Mouse (Mus musculus) thymus, adult 2 months (tissue): ENCODE data around the gene Tenm2. TPM values are rescaled to one million over a fixed set of nuclear protein-coding genes. Genes with fewer than 3 reads are reported as not detected.

Experiments
- DNase-seq: peaks from one replicate; pipeline ENCODE4 v3.0.0; 2021
- H3K27ac ChIP-seq: fragments of 200-500 bp; 2 replicates; pipeline ENCODE4 v1.5.1; 2012; ENCODE audit warnings: low read length, control low read depth; ENCODE audit not compliant: control insufficient read depth, insufficient read depth
- H3K27me3 ChIP-seq: fragments of 200-500 bp; 2 replicates; pipeline ENCODE4 v1.6.1; 2012; ENCODE audit warnings: mild to moderate bottlenecking, low read length, moderate library complexity, mixed read lengths; ENCODE audit not compliant: control insufficient read depth, insufficient read depth
- H3K36me3 ChIP-seq: fragments of 200-500 bp; 2 replicates; pipeline ENCODE4 v1.6.1; 2012; ENCODE audit warnings: mild to moderate bottlenecking, low read length, moderate library complexity; ENCODE audit not compliant: control insufficient read depth, insufficient read depth
- H3K4me1 ChIP-seq: fragments of 200-500 bp; replicated peaks from 2 replicates; pipeline ENCODE4 v1.6.1; 2012; ENCODE audit warnings: low read length; ENCODE audit not compliant: control insufficient read depth, insufficient read depth
- H3K4me3 ChIP-seq: fragments of 200-500 bp; 2 replicates; pipeline ENCODE4 v1.5.1; 2012; ENCODE audit warnings: mild to moderate bottlenecking, low read length, control low read depth, moderate library complexity; ENCODE audit not compliant: control insufficient read depth, insufficient read depth
- CTCF ChIP-seq: fragments of 200-500 bp; IDR thresholded peaks from 2 replicates; pipeline ENCODE4 v1.5.1; 2012; ENCODE audit warnings: mild to moderate bottlenecking, control low read depth, low read length, moderate library complexity, borderline replicate concordance; ENCODE audit not compliant: control insufficient read depth, poor library complexity, insufficient read depth; ENCODE audit errors: extremely low read depth
- POLR2A ChIP-seq: fragments of 200-500 bp; IDR thresholded peaks from 2 replicates; pipeline ENCODE4 v1.6.1; 2012; ENCODE audit warnings: mild to moderate bottlenecking, low read length, control low read depth, moderate library complexity; ENCODE audit not compliant: control insufficient read depth, poor library complexity, insufficient read depth; ENCODE audit errors: extremely low read depth
- WGBS: fragments of 180-500 bp; shearing (Covaris S2); methylation state at CpG from one replicate; pipeline ENCODE4 v1.1.7; 2018; 5-methylcytosine and 5-hydroxymethylcytosine counted together
- polyA plus RNA-seq: library from polyadenylated mRNA; depleted of rRNA; stranded (reverse); fragments of >200 nt; gene quantifications from 2 replicates; pipeline ENCODE4 v1.2.3, GENCODE M21; 2012

Tenm2 gene
- polyA plus RNA-seq, 1 experiment = 0.70 TPM

- TF ChIP-seq CTCF (no peak), POLR2A (no peak)
- Histone ChIP-seq H3K36me3 (no peaks in the 10 kb centered on the region), H3K27me3 (no peaks in the 10 kb centered on the region), H3K4me1 (no peaks in the 10 kb centered on the region), H3K4me3 (no peak overlapping the region), H3K27ac (no peak overlapping the region)
- 90% methylated on average over 6 of the region's 6 CpGs for WGBS
- no peak for DNase-seq
Measured at GRCm38 (mm10) chr11:36613807-36614206, 622.0 kb downstream of the Tenm2 start.

DNA sequence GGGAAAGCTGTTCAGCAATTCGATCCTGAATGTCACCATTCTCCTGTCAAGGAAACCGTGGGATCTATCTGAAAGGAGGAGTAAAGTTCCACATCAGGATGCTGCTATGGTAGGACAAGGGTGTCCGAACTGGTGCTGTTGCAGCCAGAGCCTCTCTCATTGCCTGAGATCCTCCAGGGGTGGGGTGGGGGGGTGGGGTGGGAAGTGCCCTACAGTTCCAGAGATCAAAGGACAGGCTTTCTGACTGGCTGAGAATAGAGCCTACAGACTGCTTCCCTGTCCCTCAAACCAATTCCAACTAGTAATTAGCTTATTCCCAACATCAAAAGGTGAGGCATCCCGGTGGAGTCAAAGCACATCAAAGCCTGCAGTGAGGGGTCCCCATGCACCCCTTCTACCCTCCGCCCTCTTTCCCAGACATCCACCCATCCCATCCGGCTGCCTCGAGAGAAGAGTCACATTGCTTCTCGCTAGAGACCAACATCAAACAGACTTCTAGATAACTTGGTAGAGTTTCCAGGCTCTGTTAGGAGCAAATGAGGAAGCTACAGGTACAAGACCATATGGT, 630.9 kb downstream of the Tenm2 start:
- H3K4me1 ChIP-seq = no peaks in the 10 kb centered on the region
- no peak overlapping the region for H3K27ac ChIP-seq
- no peak for TF ChIP-seq POLR2A
- TF ChIP-seq CTCF = no peak
- 33% methylated on average over 8 of the region's 8 CpGs for WGBS
- no peak for DNase-seq
- no peaks in the 10 kb centered on the region for H3K27me3 ChIP-seq
- H3K4me3 ChIP-seq = no peak overlapping the region
- H3K36me3 ChIP-seq = no peaks in the 10 kb centered on the region

GRCm38 (mm10) chr11:36604272-36604671, 631.5 kb downstream of the Tenm2 start:
- H3K27me3 ChIP-seq = no peaks in the 10 kb centered on the region
- WGBS = 53% methylated on average over 3 of the region's 3 CpGs
- DNase-seq = no peak
- H3K4me1 ChIP-seq = no peaks in the 10 kb centered on the region
- H3K27ac ChIP-seq = no peak overlapping the region
- H3K36me3 ChIP-seq = no peaks in the 10 kb centered on the region
- no peak for TF ChIP-seq CTCF
- no peak for TF ChIP-seq POLR2A
- H3K4me3 ChIP-seq = no peak overlapping the region

GRCm38 (mm10) chr11:36592471-36592870, 643.3 kb downstream of the Tenm2 start:
- WGBS = 87% methylated on average over 1 of the region's 1 CpGs

DNA sequence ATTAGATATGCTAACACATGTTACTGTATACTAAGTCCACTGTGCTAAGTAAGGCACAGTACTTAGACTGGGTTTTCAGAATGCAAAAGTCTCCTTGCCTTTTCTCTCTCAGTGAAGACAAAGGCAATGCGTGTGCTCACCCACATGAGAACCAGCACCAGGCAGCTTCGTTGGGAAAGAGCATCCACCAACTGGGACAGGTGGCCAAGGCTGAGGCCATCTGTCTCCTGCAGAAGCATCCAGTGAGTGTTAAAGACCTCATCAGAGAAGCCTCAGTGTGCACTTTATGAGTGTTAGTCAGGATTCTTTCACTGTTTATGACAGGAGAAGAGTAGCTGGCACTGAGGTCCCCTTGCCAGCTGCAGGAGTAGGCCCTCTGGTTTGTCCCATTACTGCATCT, 669.6 kb downstream of the Tenm2 start:
- Histone ChIP-seq H3K27me3 (no peaks in the 10 kb centered on the region), H3K4me3 (no peak overlapping the region), H3K4me1 (no peaks in the 10 kb centered on the region), H3K27ac (no peak overlapping the region), H3K36me3 (no peaks in the 10 kb centered on the region)
- 76% methylated on average over 2 of the region's 2 CpGs for WGBS
- no peak for DNase-seq
- no peak for TF ChIP-seq POLR2A
- no peak for TF ChIP-seq CTCF

More at GRCm38 (mm10) chr11:36592471-36592870, 643.3 kb downstream of the Tenm2 start:
- no peak for DNase-seq
- H3K4me3 ChIP-seq = no peak overlapping the region
- H3K27me3 ChIP-seq = no peaks in the 10 kb centered on the region
- H3K36me3 ChIP-seq = no peaks in the 10 kb centered on the region
- TF ChIP-seq POLR2A (no peak), CTCF (no peak)
- no peaks in the 10 kb centered on the region for H3K4me1 ChIP-seq
- H3K27ac ChIP-seq = no peak overlapping the region

DNA sequence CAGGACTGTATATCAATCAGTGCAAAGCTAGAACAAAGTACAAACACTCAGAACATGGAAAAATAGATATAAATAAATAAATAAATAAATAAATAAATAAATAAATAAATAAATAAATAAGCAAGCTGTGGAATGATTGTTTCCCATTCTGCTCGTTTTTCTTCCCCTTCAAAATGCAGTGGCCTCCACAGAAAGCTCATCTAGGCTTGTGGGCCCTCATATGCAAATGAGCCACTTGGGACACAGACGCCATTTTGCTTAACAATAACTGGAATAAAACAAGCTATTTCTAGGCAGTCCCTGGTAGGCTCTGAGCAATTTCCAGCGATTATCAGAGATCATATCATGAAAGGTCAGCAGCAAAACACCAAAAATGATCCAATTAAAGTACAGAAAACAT, 672.9 kb downstream of the Tenm2 start:
- Histone ChIP-seq H3K27ac (no peak overlapping the region), H3K27me3 (no peaks in the 10 kb centered on the region), H3K36me3 (no peaks in the 10 kb centered on the region), H3K4me1 (no peaks in the 10 kb centered on the region), H3K4me3 (no peak overlapping the region)
- WGBS = 72% methylated on average over 3 of the region's 3 CpGs
- no peak for DNase-seq
- TF ChIP-seq POLR2A (no peak), CTCF (no peak)
